Mouse (Mus musculus) small intestine, adult 10 weeks (tissue): Measurements from ENCODE around the gene Prh1. TPM values are rescaled to one million over a fixed set of nuclear protein-coding genes. Genes with fewer than 3 reads are reported as not detected.

Source experiments
- polyA plus RNA-seq: library from polyadenylated mRNA; stranded (reverse); fragments of 350-450 nt; fragmentation: Illumina TruSeq; extraction: RNeasy Lipid Tissue Mini Kit (QIAGEN cat#74804); gene quantifications from one replicate; pipeline ENCODE4 v1.2.3, GENCODE M21; 2014; ENCODE audit warnings: low replicate concordance

Gene Prh1
- polyA plus RNA-seq, result not detected

GRCm38 (mm10) chr6:132569509-132569908, at the start of gene Prh1:
Gene Prh1, plus strand, starts transcription at chr6:132569809.

GRCm38 (mm10) chr6:132595613-132596012, 26.0 kb downstream of the Prh1 start, which contains the start of gene Prp2:
Gene Prp2, plus strand, starts transcription at chr6:132595913.

Other genes starting within 250 kb of the Prh1 start
- not detected for gene Gm8882, start 205.7 kb upstream of the Prh1 start, polyA plus RNA-seq
- gene Prp2, start 26.1 kb downstream of the Prh1 start, polyA plus RNA-seq, result not detected
- gene A630073D07Rik, start 81.7 kb downstream of the Prh1 start, polyA plus RNA-seq, result not detected
- gene Tas2r120, start 87.1 kb downstream of the Prh1 start, polyA plus RNA-seq, result not detected
- not detected for gene Tas2r121, start 131.2 kb downstream of the Prh1 start, polyA plus RNA-seq
- gene Tas2r122, start 142.1 kb downstream of the Prh1 start, polyA plus RNA-seq, result not detected
- not detected for gene Tas2r115, start 168.2 kb downstream of the Prh1 start, polyA plus RNA-seq
- not detected for gene Tas2r124, start 184.9 kb downstream of the Prh1 start, polyA plus RNA-seq
- not detected for gene Tas2r102, start 192.3 kb downstream of the Prh1 start, polyA plus RNA-seq
- not detected for gene Tas2r136, start 208.4 kb downstream of the Prh1 start, polyA plus RNA-seq
- not detected for gene Tas2r117, start 233.0 kb downstream of the Prh1 start, polyA plus RNA-seq